Mouse (Mus musculus): ENCODE measurements around the gene Zmynd15.
"Not testable (repeated sequence)": the region's sequence is repeated elsewhere in the genome, so short reads cannot be mapped to it uniquely, and the experiment has no call there.

Zmynd15 gene

GRCm38 (mm10) chr11:70458688-70459600 is at the start of gene Zmynd15:
TSS of gene Zmynd15 (plus strand) at chr11:70459433.
- DNase-seq, result no peak

- DNase-seq, result peak; percentile 74 to 78
Observed at GRCm38 (mm10) chr11:70409594-70410296, 49.5 kb upstream of the Zmynd15 start, which contains the start of gene Pelp1. TSS of gene Pelp1 (minus strand) at chr11:70410031.

GRCm38 (mm10) chr11:70410297-70410643 is 49.0 kb upstream of the Zmynd15 start:
- no peak for DNase-seq

- no peak for DNase-seq
Observed at GRCm38 (mm10) chr11:70412591-70412990, 46.6 kb upstream of the Zmynd15 start.

GRCm38 (mm10) chr11:70413961-70414360 is 45.3 kb upstream of the Zmynd15 start:
- DNase-seq, result peak; percentile 70 to 89

- no peak for DNase-seq
Observed at GRCm38 (mm10) chr11:70418199-70418598, 41.0 kb upstream of the Zmynd15 start.

GRCm38 (mm10) chr11:70419486-70419885 is 39.7 kb upstream of the Zmynd15 start:
- no peak for DNase-seq

- not testable (repeated sequence) for DNase-seq
Observed at GRCm38 (mm10) chr11:70426598-70426997, 32.6 kb upstream of the Zmynd15 start.

GRCm38 (mm10) chr11:70431574-70431973 is 27.7 kb upstream of the Zmynd15 start:
- no peak for DNase-seq

- DNase-seq, result peak; percentile 97 to 98
Observed at GRCm38 (mm10) chr11:70432048-70432894, 27.0 kb upstream of the Zmynd15 start, which contains the start of gene Arrb2. TSS of gene Arrb2 (plus strand) at chr11:70432635.

- no peak for DNase-seq
Observed at GRCm38 (mm10) chr11:70432895-70433568, 26.2 kb upstream of the Zmynd15 start.

GRCm38 (mm10) chr11:70433569-70433943 is 25.7 kb upstream of the Zmynd15 start:
- DNase-seq, result no peak

- DNase-seq, result no peak
Observed at GRCm38 (mm10) chr11:70433951-70434350, 25.3 kb upstream of the Zmynd15 start.

- DNase-seq, result no peak
Observed at GRCm38 (mm10) chr11:70435476-70435875, 23.8 kb upstream of the Zmynd15 start.

- no peak for DNase-seq
Observed at GRCm38 (mm10) chr11:70437426-70437825, 21.8 kb upstream of the Zmynd15 start.

GRCm38 (mm10) chr11:70438728-70439374 is 20.4 kb upstream of the Zmynd15 start:
- no peak for DNase-seq

GRCm38 (mm10) chr11:70440637-70441036 is 18.6 kb upstream of the Zmynd15 start:
- no peak for DNase-seq

GRCm38 (mm10) chr11:70441882-70442281 is 17.4 kb upstream of the Zmynd15 start:
- no peak for DNase-seq

- DNase-seq, result no peak
Observed at GRCm38 (mm10) chr11:70443964-70444363, 15.3 kb upstream of the Zmynd15 start.

- no peak for DNase-seq
Observed at GRCm38 (mm10) chr11:70444667-70445066, 14.6 kb upstream of the Zmynd15 start.

GRCm38 (mm10) chr11:70446756-70447155 is 12.5 kb upstream of the Zmynd15 start:
- no peak for DNase-seq

GRCm38 (mm10) chr11:70447373-70447772 is 11.9 kb upstream of the Zmynd15 start:
- no peak for DNase-seq
